Mouse (Mus musculus) olfactory bulb, adult 2 months (tissue): ENCODE measurements around the gene Ldlrap1. TPM values are rescaled to one million over a fixed set of nuclear protein-coding genes. Genes with fewer than 3 reads are reported as not detected.

Experiments used
- H3K27ac ChIP-seq: fragments of 200-500 bp; 2 replicates; pipeline ENCODE4 v1.5.1; 2012; ENCODE audit warnings: low read depth, low read length; ENCODE audit not compliant: insufficient read depth
- H3K4me1 ChIP-seq: fragments of 200-500 bp; 2 replicates; pipeline ENCODE4 v1.6.1; 2012; ENCODE audit warnings: low read length; ENCODE audit not compliant: control insufficient read depth, insufficient read depth
- H3K4me3 ChIP-seq: fragments of 200-500 bp; 2 replicates; pipeline ENCODE4 v1.5.1; 2012; ENCODE audit warnings: mild to moderate bottlenecking, low read depth, low read length, moderate library complexity; ENCODE audit not compliant: insufficient read depth
- CTCF ChIP-seq: fragments of 200-500 bp; IDR thresholded peaks from 2 replicates; pipeline ENCODE4 v1.5.1; 2012; ENCODE audit warnings: low read depth, mild to moderate bottlenecking, low read length, moderate library complexity; ENCODE audit not compliant: insufficient read depth
- POLR2A ChIP-seq: fragments of 200-500 bp; IDR thresholded peaks from 2 replicates; pipeline ENCODE4 v1.6.1; 2012; ENCODE audit warnings: mild to moderate bottlenecking, low read depth, low read length, moderate library complexity; ENCODE audit not compliant: insufficient read depth
- WGBS: fragments of 180-500 bp; shearing (Covaris S2); methylation state at CpG from one replicate; pipeline ENCODE4 v1.1.7; 2018; 5-methylcytosine and 5-hydroxymethylcytosine counted together
- polyA plus RNA-seq: library from polyadenylated mRNA; stranded (reverse); fragments of >200 nt; gene quantifications from 2 replicates; pipeline ENCODE4 v1.2.4, GENCODE M21; 2012; ENCODE audit warnings: low replicate concordance; ENCODE audit not compliant: missing spikeins, insufficient read depth, insufficient read length

The Ldlrap1 gene
- polyA plus RNA-seq, 1 experiment, result not detected

GRCm38 (mm10) chr4:134734038-134734628, 33.7 kb downstream of the Ldlrap1 start:
- Histone ChIP-seq H3K27ac (no peak overlapping the region), H3K4me1 (peaks cover 14% of the 10 kb centered on the region), H3K4me3 (no peak overlapping the region)
- WGBS, result 25% methylated on average over 13 of the region's 13 CpGs
- no peak for TF ChIP-seq POLR2A
- TF ChIP-seq CTCF, result no peak

- WGBS, result 65% methylated on average over 9 of the region's 9 CpGs
- Histone ChIP-seq H3K4me3 (no peak overlapping the region), H3K4me1 (peaks cover 14% of the 10 kb centered on the region), H3K27ac (no peak overlapping the region)
- TF ChIP-seq POLR2A (no peak), CTCF (no peak)
These were observed 34.5 kb downstream of the Ldlrap1 start for GRCm38 (mm10) chr4:134733371-134733770.

DNA sequence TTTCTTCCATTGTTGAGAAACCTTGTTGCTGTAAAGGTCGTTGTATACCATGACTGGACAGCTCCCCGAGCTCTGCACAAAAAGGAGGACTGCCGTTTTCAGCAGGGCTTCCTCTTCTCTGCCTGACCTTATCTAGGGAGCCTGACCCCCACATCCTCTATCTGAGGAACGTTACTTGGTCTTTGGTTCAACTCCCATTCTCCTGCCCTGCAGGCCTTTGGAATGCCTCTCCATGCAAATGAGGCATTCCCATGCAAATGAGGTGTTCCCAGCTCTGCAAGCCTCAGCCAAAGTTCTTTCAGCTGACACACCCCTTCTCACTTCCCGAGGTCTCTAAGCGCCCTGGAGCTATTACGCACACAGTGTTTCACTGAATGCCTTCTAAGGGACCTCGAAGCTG, 37.7 kb downstream of the Ldlrap1 start:
- TF ChIP-seq POLR2A (no peak), CTCF (no peak)
- Histone ChIP-seq H3K4me1 (peaks cover 5% of the 10 kb centered on the region; the same call in 1 of the 2 replicates), H3K27ac (no peak overlapping the region), H3K4me3 (no peak overlapping the region)
- WGBS, result 29% methylated on average over 8 of the region's 8 CpGs

DNA sequence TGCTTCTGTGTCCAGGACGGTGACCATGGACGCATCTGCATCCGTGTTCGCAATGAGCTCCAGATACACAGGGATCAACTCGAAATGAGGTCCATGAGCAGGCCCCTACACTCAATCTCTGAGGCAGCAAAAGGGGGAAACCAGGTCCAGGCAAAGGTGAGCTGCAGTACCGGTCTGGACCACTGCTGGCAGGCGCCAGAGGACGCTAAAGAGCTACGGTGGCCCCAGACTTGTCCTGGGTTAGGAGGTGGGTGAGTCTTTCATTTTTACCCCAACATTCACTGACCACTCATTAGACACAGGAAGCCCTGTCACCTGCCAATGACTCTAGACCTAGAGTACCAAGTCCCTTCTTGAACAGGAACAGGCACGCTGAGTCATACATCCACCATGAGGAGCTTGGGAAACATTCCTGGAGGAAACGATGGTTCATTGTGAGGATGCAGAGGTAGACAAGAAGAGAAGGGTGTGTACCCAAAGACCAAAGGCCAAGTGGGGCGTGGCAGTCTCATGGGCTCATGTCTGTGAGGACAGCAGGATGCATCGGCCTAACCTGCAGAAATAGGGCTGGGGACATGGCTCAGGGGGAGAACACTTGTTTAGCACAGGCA, 42.0 kb downstream of the Ldlrap1 start:
- H3K27ac ChIP-seq, result no peak overlapping the region
- no peak for TF ChIP-seq POLR2A
- TF ChIP-seq CTCF, result no peak
- H3K4me3 ChIP-seq, result no peak overlapping the region
- WGBS, result 77% methylated on average over 13 of the region's 13 CpGs
- peaks cover 6% of the 10 kb centered on the region for H3K4me1 ChIP-seq

- Histone ChIP-seq H3K27ac (no peak overlapping the region), H3K4me1 (peaks cover 9% of the 10 kb centered on the region), H3K4me3 (no peak overlapping the region)
- 76% methylated on average over 4 of the region's 4 CpGs for WGBS
- TF ChIP-seq POLR2A (no peak), CTCF (no peak)
These were observed 42.9 kb downstream of the Ldlrap1 start for GRCm38 (mm10) chr4:134724974-134725373.

DNA sequence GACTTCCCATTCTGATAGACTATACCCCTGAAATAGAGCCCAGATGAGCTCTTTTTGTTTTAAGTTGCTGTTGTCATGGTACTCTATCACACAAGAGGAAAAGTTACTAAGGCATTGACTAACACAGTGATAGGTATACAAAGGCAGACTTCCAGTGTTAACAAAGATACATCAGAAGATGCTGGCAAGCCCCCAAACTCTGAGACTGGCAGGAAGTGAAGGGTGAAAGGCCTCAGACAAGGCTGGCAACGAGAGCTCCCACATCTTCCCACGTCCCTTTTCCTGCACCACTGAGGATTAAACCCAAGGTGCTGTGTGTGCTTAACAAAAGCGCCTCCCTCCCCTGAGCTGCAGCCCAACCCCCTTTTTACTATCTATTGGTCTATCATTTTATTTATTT, 44.6 kb downstream of the Ldlrap1 start:
- TF ChIP-seq CTCF (no peak), POLR2A (no peak)
- 77% methylated on average over 3 of the region's 3 CpGs for WGBS
- Histone ChIP-seq H3K27ac (no peak overlapping the region), H3K4me1 (peaks cover 9% of the 10 kb centered on the region), H3K4me3 (no peak overlapping the region)

GRCm38 (mm10) chr4:134721076-134721475, 46.7 kb downstream of the Ldlrap1 start:
- Histone ChIP-seq H3K4me1 (peaks cover 9% of the 10 kb centered on the region), H3K4me3 (no peak overlapping the region), H3K27ac (no peak overlapping the region)
- WGBS, result 56% methylated on average over 6 of the region's 6 CpGs
- TF ChIP-seq CTCF, result no peak
- TF ChIP-seq POLR2A, result no peak

DNA sequence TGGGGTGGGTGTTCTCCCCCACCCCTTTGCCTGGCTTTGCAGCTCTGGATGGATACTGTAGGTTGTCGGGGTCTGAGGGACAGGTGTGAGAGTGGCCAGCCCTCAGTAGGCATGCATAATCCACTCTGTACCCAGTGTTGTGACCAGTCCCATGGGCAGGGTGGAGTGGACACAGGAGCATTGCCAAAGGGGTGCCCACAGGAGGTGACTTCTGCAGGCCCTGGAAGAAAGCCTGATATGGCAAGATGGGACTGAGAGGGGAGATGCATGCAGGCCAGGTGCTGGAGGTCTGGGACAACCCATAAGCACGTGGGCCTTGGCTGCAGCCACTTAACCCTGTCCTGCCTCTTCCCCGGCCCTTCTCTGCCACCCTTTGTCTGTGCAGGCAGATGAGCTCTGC, 47.5 kb downstream of the Ldlrap1 start:
- Histone ChIP-seq H3K27ac (no peak overlapping the region), H3K4me3 (no peak overlapping the region), H3K4me1 (peaks cover 9% of the 10 kb centered on the region)
- TF ChIP-seq CTCF (no peak), POLR2A (no peak)
- WGBS, result 76% methylated on average over 3 of the region's 3 CpGs

- TF ChIP-seq POLR2A (no peak), CTCF (no peak)
- H3K27ac ChIP-seq, result no peak overlapping the region
- H3K4me3 ChIP-seq, result no peak overlapping the region
- 89% methylated on average over 8 of the region's 8 CpGs for WGBS
- peaks cover 9% of the 10 kb centered on the region for H3K4me1 ChIP-seq
These were observed 48.3 kb downstream of the Ldlrap1 start for GRCm38 (mm10) chr4:134719489-134719888.

GRCm38 (mm10) chr4:134713937-134714336, 53.9 kb downstream of the Ldlrap1 start:
- H3K27ac ChIP-seq, result no peak overlapping the region
- no peak overlapping the region for H3K4me3 ChIP-seq
- H3K4me1 ChIP-seq, result peaks cover 2% of the 10 kb centered on the region
- WGBS, result 7% methylated on average over 8 of the region's 8 CpGs
- TF ChIP-seq CTCF (no peak), POLR2A (no peak)
